Mouse (Mus musculus): ENCODE results near the gene Hexim2. TPM values are rescaled to one million over a fixed set of nuclear protein-coding genes. Genes with fewer than 3 reads are reported as not detected.

The Hexim2 gene
- polyA plus RNA-seq, 1 experiment from 2014 or later: 6.5 TPM

GRCm38 (mm10) chr11:103158621-103159478 is 26.6 kb downstream of the Hexim2 start:
- peak overlapping the region; percentile 52 for H3K4me2 ChIP-seq (ENCODE audit: low read length)
- no peaks in the 10 kb centered on the region for H3K27me3 ChIP-seq (ENCODE audit: insufficient read depth, low read length)
- ATAC-seq (replicated peaks; ENCODE audit: low FRiP score, low read depth): peak; percentile 94
- H3K4me1 ChIP-seq (replicated peaks; ENCODE audit: insufficient read depth, low read length): no peaks in the 10 kb centered on the region; the same call in 1 of the 2 replicates
- H3K4me3 ChIP-seq (replicated peaks; ENCODE audit: low read depth, low read length): peak overlapping the region; percentile 23
- no peak overlapping the region for H3K9ac ChIP-seq (ENCODE audit: low read depth, low read length)
- H3K9me3 ChIP-seq (replicated peaks; ENCODE audit: low read length): no peaks in the 10 kb centered on the region
- WGBS: under 1% methylated on average over 25 of the region's 25 CpGs
- H3K27ac ChIP-seq: peak overlapping the region; percentile 66
- peak; percentile 96 for DNase-seq (ENCODE audit: low spot score)
- peak; percentile 97 for TF ChIP-seq CTCF (IDR thresholded peaks at IDR 0.05; ENCODE audit: low read depth)
- no peaks in the 10 kb centered on the region for H3K36me3 ChIP-seq (ENCODE audit: insufficient read depth, low read length)

- DNase-seq (ENCODE audit: low spot score): no peak
- H3K4me2 ChIP-seq (ENCODE audit: low read length): no peak overlapping the region
- H3K4me1 ChIP-seq (replicated peaks; ENCODE audit: insufficient read depth, low read length): no peaks in the 10 kb centered on the region; the same call in 1 of the 2 replicates
- H3K9me3 ChIP-seq (replicated peaks; ENCODE audit: low read length): no peaks in the 10 kb centered on the region
- no peak overlapping the region for H3K9ac ChIP-seq (ENCODE audit: low read depth, low read length)
- H3K4me3 ChIP-seq (replicated peaks; ENCODE audit: low read depth, low read length): no peak overlapping the region
- no peak overlapping the region for H3K27ac ChIP-seq
- no peak for ATAC-seq (replicated peaks; ENCODE audit: low FRiP score, low read depth)
- no peaks in the 10 kb centered on the region for H3K27me3 ChIP-seq (ENCODE audit: insufficient read depth, low read length)
- no peak for TF ChIP-seq CTCF (IDR thresholded peaks at IDR 0.05; ENCODE audit: low read depth)
- WGBS: 86% methylated on average over 11 of the region's 11 CpGs
- H3K36me3 ChIP-seq (ENCODE audit: insufficient read depth, low read length): no peaks in the 10 kb centered on the region
These were observed 28.5 kb downstream of the Hexim2 start for GRCm38 (mm10) chr11:103160738-103161137.

GRCm38 (mm10) chr11:103161449-103161848 is 29.2 kb downstream of the Hexim2 start:
- Histone ChIP-seq H3K27ac (no peak overlapping the region), H3K4me1 (replicated peaks; ENCODE audit: insufficient read depth, low read length) (no peaks in the 10 kb centered on the region; the same call in 1 of the 2 replicates), H3K9ac (ENCODE audit: low read depth, low read length) (no peak overlapping the region), H3K36me3 (ENCODE audit: insufficient read depth, low read length) (no peaks in the 10 kb centered on the region), H3K4me3 (replicated peaks; ENCODE audit: low read depth, low read length) (no peak overlapping the region), H3K9me3 (replicated peaks; ENCODE audit: low read length) (no peaks in the 10 kb centered on the region), H3K4me2 (ENCODE audit: low read length) (no peak overlapping the region), H3K27me3 (ENCODE audit: insufficient read depth, low read length) (no peaks in the 10 kb centered on the region)
- WGBS: 78% methylated on average over 7 of the region's 7 CpGs
- ATAC-seq (replicated peaks; ENCODE audit: low FRiP score, low read depth) (no peak), DNase-seq (ENCODE audit: low spot score) (no peak)
- no peak; the same call in 1 of the 2 replicates for TF ChIP-seq CTCF (IDR thresholded peaks at IDR 0.05; ENCODE audit: low read depth)

GRCm38 (mm10) chr11:103162132-103162531 is 29.9 kb downstream of the Hexim2 start:
- no peak for ATAC-seq (replicated peaks; ENCODE audit: low FRiP score, low read depth)
- Histone ChIP-seq H3K27me3 (ENCODE audit: insufficient read depth, low read length) (no peaks in the 10 kb centered on the region), H3K4me1 (replicated peaks; ENCODE audit: insufficient read depth, low read length) (no peaks in the 10 kb centered on the region; the same call in 1 of the 2 replicates), H3K27ac (no peak overlapping the region), H3K4me2 (ENCODE audit: low read length) (no peak overlapping the region), H3K4me3 (replicated peaks; ENCODE audit: low read depth, low read length) (no peak overlapping the region), H3K9ac (ENCODE audit: low read depth, low read length) (no peak overlapping the region), H3K9me3 (replicated peaks; ENCODE audit: low read length) (no peaks in the 10 kb centered on the region), H3K36me3 (ENCODE audit: insufficient read depth, low read length) (no peaks in the 10 kb centered on the region)
- 90% methylated on average over 5 of the region's 5 CpGs for WGBS
- TF ChIP-seq CTCF (IDR thresholded peaks at IDR 0.05; ENCODE audit: low read depth): peak; percentile 64
- DNase-seq (ENCODE audit: low spot score): no peak

- WGBS: 29% methylated on average over 10 of the region's 10 CpGs
- Histone ChIP-seq H3K4me3 (replicated peaks; ENCODE audit: low read depth, low read length) (no peak overlapping the region), H3K9me3 (replicated peaks; ENCODE audit: low read length) (no peaks in the 10 kb centered on the region), H3K27me3 (ENCODE audit: insufficient read depth, low read length) (no peaks in the 10 kb centered on the region), H3K4me2 (ENCODE audit: low read length) (no peak overlapping the region), H3K27ac (no peak overlapping the region), H3K4me1 (replicated peaks; ENCODE audit: insufficient read depth, low read length) (no peaks in the 10 kb centered on the region), H3K9ac (ENCODE audit: low read depth, low read length) (no peak overlapping the region), H3K36me3 (ENCODE audit: insufficient read depth, low read length) (no peaks in the 10 kb centered on the region)
- TF ChIP-seq CTCF (IDR thresholded peaks at IDR 0.05; ENCODE audit: low read depth): no peak
- no peak for DNase-seq (ENCODE audit: low spot score)
- no peak for ATAC-seq (replicated peaks; ENCODE audit: low FRiP score, low read depth)
These were observed 32.2 kb downstream of the Hexim2 start for GRCm38 (mm10) chr11:103164391-103164790.

- ATAC-seq (replicated peaks; ENCODE audit: low FRiP score, low read depth): no peak
- DNase-seq (ENCODE audit: low spot score): peak; percentile 76
- WGBS: 25% methylated on average over 9 of the region's 9 CpGs
- H3K9ac ChIP-seq (ENCODE audit: low read depth, low read length): no peak overlapping the region
- 0 out of 2 replicates have a peak, but pooled peaks cover 6% of the 10 kb centered on the region for H3K4me1 ChIP-seq (replicated peaks; ENCODE audit: insufficient read depth, low read length)
- no peaks in the 10 kb centered on the region for H3K36me3 ChIP-seq (ENCODE audit: insufficient read depth, low read length)
- TF ChIP-seq CTCF (IDR thresholded peaks at IDR 0.05; ENCODE audit: low read depth): peak; percentile 96
- no peak overlapping the region for H3K27ac ChIP-seq
- no peaks in the 10 kb centered on the region for H3K27me3 ChIP-seq (ENCODE audit: insufficient read depth, low read length)
- H3K4me3 ChIP-seq (replicated peaks; ENCODE audit: low read depth, low read length): no peak overlapping the region
- no peak overlapping the region for H3K4me2 ChIP-seq (ENCODE audit: low read length)
- H3K9me3 ChIP-seq (replicated peaks; ENCODE audit: low read length): no peaks in the 10 kb centered on the region
These were observed 36.6 kb downstream of the Hexim2 start for GRCm38 (mm10) chr11:103168690-103169390.
